Mouse (Mus musculus) neural tube, embryonic 12.5 days (tissue): ENCODE data around the gene Mctp1. TPM values are rescaled to one million over a fixed set of nuclear protein-coding genes. Genes with fewer than 3 reads are reported as not detected.

ENCODE experiments used
- ATAC-seq: fragments of 200-750 bp; cut with Nextera tagmentation; 2 replicates; pipeline ENCODE4 v1.8.0; 2017; ENCODE audit warnings: low read depth, mild to moderate bottlenecking, moderate TSS enrichment, moderate library complexity; ENCODE audit not compliant: low FRiP score
- H3K27ac ChIP-seq: fragments of 300-500 bp; sonication (generic); 2 replicates; pipeline ENCODE4 v1.5.1; 2016
- H3K27me3 ChIP-seq: fragments of 300-500 bp; sonication (generic); replicated peaks from 2 replicates; pipeline ENCODE4 v1.6.1; 2016; ENCODE audit warnings: mild to moderate bottlenecking
- H3K36me3 ChIP-seq: fragments of 300-500 bp; sonication (generic); 2 replicates; pipeline ENCODE4 v1.6.1; 2016; ENCODE audit warnings: mild to moderate bottlenecking
- H3K4me1 ChIP-seq: fragments of 300-500 bp; sonication (generic); 2 replicates; pipeline ENCODE4 v1.6.1; 2016
- H3K4me2 ChIP-seq: fragments of 300-500 bp; sonication (generic); replicated peaks from 2 replicates; pipeline ENCODE4 v1.6.1; 2016; ENCODE audit warnings: mild to moderate bottlenecking
- H3K4me3 ChIP-seq: fragments of 300-500 bp; sonication (generic); 2 replicates; pipeline ENCODE4 v1.5.1; 2016
- H3K9ac ChIP-seq: fragments of 300-500 bp; sonication (generic); 2 replicates; pipeline ENCODE4 v1.6.1; 2016; ENCODE audit warnings: mild to moderate bottlenecking
- H3K9me3 ChIP-seq: fragments of 300-500 bp; sonication (generic); 2 replicates; pipeline ENCODE4 v1.6.1; 2016; ENCODE audit warnings: mild to moderate bottlenecking
- WGBS: fragments of 180-500 bp; shearing (Covaris S2); methylation state at CpG from one replicate; pipeline ENCODE4 v1.1.7; 2016; 5-methylcytosine and 5-hydroxymethylcytosine counted together
- polyA plus RNA-seq: library from polyadenylated mRNA; unstranded; fragments of >200 nt; fragmentation: Nextera tagmentation; extraction: Ambion mirVana; gene quantifications from 2 replicates; pipeline ENCODE4 v1.2.1, GENCODE M21; 2016

Gene Mctp1
- polyA plus RNA-seq, 1 experiment from 2014 or later: 0.39 TPM

GRCm38 (mm10) chr13:76484086-76484709, 99.9 kb downstream of the Mctp1 start:
- H3K4me2 ChIP-seq: no peak overlapping the region
- no peak overlapping the region for H3K27ac ChIP-seq
- H3K9ac ChIP-seq: no peak overlapping the region
- no peak overlapping the region for H3K4me3 ChIP-seq
- no peaks in the 10 kb centered on the region for H3K36me3 ChIP-seq
- 33% methylated on average over 2 of the region's 2 CpGs for WGBS
- no peaks in the 10 kb centered on the region for H3K9me3 ChIP-seq
- no peaks in the 10 kb centered on the region for H3K4me1 ChIP-seq
- no peak for ATAC-seq
- H3K27me3 ChIP-seq: no peaks in the 10 kb centered on the region

- no peak overlapping the region for H3K9ac ChIP-seq
- no peak overlapping the region for H3K4me2 ChIP-seq
- 82% methylated on average over 2 of the region's 2 CpGs for WGBS
Measured at GRCm38 (mm10) chr13:76515896-76516295, 131.6 kb downstream of the Mctp1 start.

GRCm38 (mm10) chr13:76523170-76523569, 138.8 kb downstream of the Mctp1 start:
- Histone ChIP-seq H3K36me3 (no peaks in the 10 kb centered on the region), H3K27me3 (no peaks in the 10 kb centered on the region), H3K27ac (no peak overlapping the region), H3K4me3 (no peak overlapping the region), H3K4me1 (no peaks in the 10 kb centered on the region), H3K9me3 (no peaks in the 10 kb centered on the region), H3K9ac (no peak overlapping the region), H3K4me2 (no peak overlapping the region)
- 70% methylated on average over 1 of the region's 1 CpGs for whole genome bisulfite sequencing
- ATAC-seq: no peak

More at GRCm38 (mm10) chr13:76515896-76516295, 131.6 kb downstream of the Mctp1 start:
- Histone ChIP-seq H3K9me3 (no peaks in the 10 kb centered on the region), H3K27me3 (no peaks in the 10 kb centered on the region), H3K36me3 (no peaks in the 10 kb centered on the region), H3K4me3 (no peak overlapping the region), H3K27ac (no peak overlapping the region), H3K4me1 (no peaks in the 10 kb centered on the region)
- ATAC-seq: no peak

- Histone ChIP-seq H3K4me2 (no peak overlapping the region), H3K9ac (no peak overlapping the region), H3K4me3 (no peak overlapping the region), H3K27ac (no peak overlapping the region), H3K9me3 (no peaks in the 10 kb centered on the region), H3K36me3 (no peaks in the 10 kb centered on the region), H3K27me3 (no peaks in the 10 kb centered on the region), H3K4me1 (no peaks in the 10 kb centered on the region)
- ATAC-seq: no peak
Measured at GRCm38 (mm10) chr13:76527326-76527725, 143.0 kb downstream of the Mctp1 start.

- Histone ChIP-seq H3K4me2 (no peak overlapping the region), H3K9me3 (no peaks in the 10 kb centered on the region), H3K9ac (no peak overlapping the region), H3K27me3 (no peaks in the 10 kb centered on the region), H3K4me3 (no peak overlapping the region), H3K36me3 (no peaks in the 10 kb centered on the region), H3K27ac (no peak overlapping the region), H3K4me1 (no peaks in the 10 kb centered on the region)
- ATAC-seq: no peak
- WGBS: 41% methylated on average over 1 of the region's 1 CpGs
Measured at GRCm38 (mm10) chr13:76527751-76528150, 143.4 kb downstream of the Mctp1 start.

GRCm38 (mm10) chr13:76529915-76530314, 145.6 kb downstream of the Mctp1 start:
- H3K9me3 ChIP-seq: no peaks in the 10 kb centered on the region

GRCm38 (mm10) chr13:76530867-76531504, 146.7 kb downstream of the Mctp1 start:
- H3K9ac ChIP-seq: no peak overlapping the region
- no peaks in the 10 kb centered on the region for H3K9me3 ChIP-seq
- no peak overlapping the region for H3K4me2 ChIP-seq
- H3K27ac ChIP-seq: no peak overlapping the region
- 0 out of 2 replicates have a peak, but pooled peaks have one; percentile 37 for ATAC-seq
- 87% methylated on average over 3 of the region's 3 CpGs for WGBS
- H3K27me3 ChIP-seq: no peaks in the 10 kb centered on the region
- no peak overlapping the region for H3K4me3 ChIP-seq
- H3K4me1 ChIP-seq: no peaks in the 10 kb centered on the region
- no peaks in the 10 kb centered on the region for H3K36me3 ChIP-seq

More at GRCm38 (mm10) chr13:76529915-76530314, 145.6 kb downstream of the Mctp1 start:
- H3K9ac ChIP-seq: no peak overlapping the region
- ATAC-seq: no peak
- H3K36me3 ChIP-seq: no peaks in the 10 kb centered on the region
- WGBS: 77% methylated on average over 2 of the region's 2 CpGs
- H3K4me1 ChIP-seq: no peaks in the 10 kb centered on the region
- H3K4me3 ChIP-seq: no peak overlapping the region
- H3K4me2 ChIP-seq: no peak overlapping the region
- H3K27ac ChIP-seq: no peak overlapping the region
- H3K27me3 ChIP-seq: no peaks in the 10 kb centered on the region

GRCm38 (mm10) chr13:76547854-76548253, 163.5 kb downstream of the Mctp1 start:
- no peak for ATAC-seq
- Histone ChIP-seq H3K9me3 (no peaks in the 10 kb centered on the region), H3K4me1 (no peaks in the 10 kb centered on the region), H3K4me2 (no peak overlapping the region), H3K27me3 (no peaks in the 10 kb centered on the region), H3K27ac (no peak overlapping the region), H3K36me3 (no peaks in the 10 kb centered on the region), H3K4me3 (no peak overlapping the region), H3K9ac (no peak overlapping the region)
- WGBS: 71% methylated on average over 2 of the region's 2 CpGs

GRCm38 (mm10) chr13:76560918-76561317, 176.6 kb downstream of the Mctp1 start:
- Histone ChIP-seq H3K27me3 (no peaks in the 10 kb centered on the region), H3K4me3 (no peak overlapping the region), H3K9ac (no peak overlapping the region), H3K9me3 (no peaks in the 10 kb centered on the region), H3K4me2 (no peak overlapping the region), H3K36me3 (no peaks in the 10 kb centered on the region), H3K4me1 (no peaks in the 10 kb centered on the region), H3K27ac (no peak overlapping the region)
- no peak for ATAC-seq
- WGBS: 88% methylated on average over 8 of the region's 8 CpGs

- WGBS: 89% methylated on average over 3 of the region's 3 CpGs
Measured at GRCm38 (mm10) chr13:76561594-76561993, 177.3 kb downstream of the Mctp1 start.

GRCm38 (mm10) chr13:76564061-76564460, 179.7 kb downstream of the Mctp1 start:
- no peaks in the 10 kb centered on the region for H3K4me1 ChIP-seq
- no peak overlapping the region for H3K27ac ChIP-seq
- no peaks in the 10 kb centered on the region for H3K9me3 ChIP-seq
- H3K4me2 ChIP-seq: no peak overlapping the region
- ATAC-seq: no peak
- H3K36me3 ChIP-seq: no peaks in the 10 kb centered on the region
- no peak overlapping the region for H3K4me3 ChIP-seq
- H3K27me3 ChIP-seq: no peaks in the 10 kb centered on the region
- H3K9ac ChIP-seq: no peak overlapping the region

More at GRCm38 (mm10) chr13:76561594-76561993, 177.3 kb downstream of the Mctp1 start:
- Histone ChIP-seq H3K27me3 (no peaks in the 10 kb centered on the region), H3K9me3 (no peaks in the 10 kb centered on the region), H3K9ac (no peak overlapping the region), H3K4me3 (no peak overlapping the region), H3K4me1 (no peaks in the 10 kb centered on the region), H3K4me2 (no peak overlapping the region), H3K36me3 (no peaks in the 10 kb centered on the region), H3K27ac (no peak overlapping the region)
- no peak for ATAC-seq

- no peak for ATAC-seq
- H3K4me3 ChIP-seq: no peak overlapping the region
- H3K27me3 ChIP-seq: no peaks in the 10 kb centered on the region
- H3K9me3 ChIP-seq: no peaks in the 10 kb centered on the region
- H3K27ac ChIP-seq: no peak overlapping the region
- 91% methylated on average over 3 of the region's 3 CpGs for WGBS
- no peak overlapping the region for H3K9ac ChIP-seq
- H3K4me2 ChIP-seq: no peak overlapping the region
- H3K36me3 ChIP-seq: no peaks in the 10 kb centered on the region
- no peaks in the 10 kb centered on the region for H3K4me1 ChIP-seq
Measured at GRCm38 (mm10) chr13:76566024-76566423, 181.7 kb downstream of the Mctp1 start.

GRCm38 (mm10) chr13:76567448-76567847, 183.1 kb downstream of the Mctp1 start:
- H3K27me3 ChIP-seq: no peaks in the 10 kb centered on the region
- no peaks in the 10 kb centered on the region for H3K9me3 ChIP-seq
- 84% methylated on average over 4 of the region's 4 CpGs for WGBS
- no peaks in the 10 kb centered on the region for H3K36me3 ChIP-seq
- no peak overlapping the region for H3K4me3 ChIP-seq
- H3K4me2 ChIP-seq: no peak overlapping the region
- H3K9ac ChIP-seq: no peak overlapping the region
- H3K27ac ChIP-seq: no peak overlapping the region
- ATAC-seq: no peak
- no peaks in the 10 kb centered on the region for H3K4me1 ChIP-seq
